Mouse (Mus musculus) neural tube, embryonic 15.5 days (tissue): ENCODE measurements around the gene Elavl1. TPM values are rescaled to one million over a fixed set of nuclear protein-coding genes. Genes with fewer than 3 reads are reported as not detected.
A peak's percentile ranks its signal among the peaks of the same experiment; 100 is the strongest.

ENCODE experiments used
- ATAC-seq: fragments of 200-750 bp; cut with Nextera tagmentation; 2 replicates; pipeline ENCODE4 v1.8.0; 2017; ENCODE audit warnings: mild to moderate bottlenecking, moderate TSS enrichment, moderate library complexity; ENCODE audit not compliant: low FRiP score
- H3K27ac ChIP-seq: fragments of 300-500 bp; sonication (generic); replicated peaks from 2 replicates; pipeline ENCODE4 v1.5.1; 2015; ENCODE audit warnings: mild to moderate bottlenecking, inconsistent platforms
- H3K27me3 ChIP-seq: fragments of 300-500 bp; sonication (generic); replicated peaks from 2 replicates; pipeline ENCODE4 v1.6.1; 2015; ENCODE audit warnings: inconsistent platforms
- H3K36me3 ChIP-seq: fragments of 300-500 bp; sonication (generic); 2 replicates; pipeline ENCODE4 v1.6.1; 2015; ENCODE audit warnings: inconsistent platforms
- H3K4me1 ChIP-seq: fragments of 300-500 bp; sonication (generic); 2 replicates; pipeline ENCODE4 v1.6.1; 2015; ENCODE audit warnings: inconsistent platforms
- H3K4me2 ChIP-seq: fragments of 300-500 bp; sonication (generic); 2 replicates; pipeline ENCODE4 v1.6.1; 2015; ENCODE audit warnings: inconsistent platforms, mild to moderate bottlenecking, moderate library complexity
- H3K4me3 ChIP-seq: fragments of 300-500 bp; sonication (generic); replicated peaks from 2 replicates; pipeline ENCODE4 v1.5.1; 2015; ENCODE audit warnings: mild to moderate bottlenecking, inconsistent platforms
- H3K9ac ChIP-seq: fragments of 300-500 bp; sonication (generic); replicated peaks from 2 replicates; pipeline ENCODE4 v1.6.1; 2015; ENCODE audit warnings: mild to moderate bottlenecking, inconsistent platforms
- H3K9me3 ChIP-seq: fragments of 300-500 bp; sonication (generic); replicated peaks from 2 replicates; pipeline ENCODE4 v1.6.1; 2016; ENCODE audit warnings: inconsistent platforms
- WGBS: fragments of 180-500 bp; shearing (Covaris S2); methylation state at CpG from one replicate; pipeline ENCODE4 v1.1.7; 2015; ENCODE audit warnings: mixed read lengths; 5-methylcytosine and 5-hydroxymethylcytosine counted together
- polyA plus RNA-seq: library from polyadenylated mRNA; unstranded; fragments of >200 nt; fragmentation: Nextera tagmentation; extraction: Ambion mirVana; gene quantifications from 2 replicates; pipeline ENCODE4 v1.2.1, GENCODE M21; 2015

The Elavl1 gene
- polyA plus RNA-seq, 1 experiment from 2014 or later: 92.5 TPM

DNA sequence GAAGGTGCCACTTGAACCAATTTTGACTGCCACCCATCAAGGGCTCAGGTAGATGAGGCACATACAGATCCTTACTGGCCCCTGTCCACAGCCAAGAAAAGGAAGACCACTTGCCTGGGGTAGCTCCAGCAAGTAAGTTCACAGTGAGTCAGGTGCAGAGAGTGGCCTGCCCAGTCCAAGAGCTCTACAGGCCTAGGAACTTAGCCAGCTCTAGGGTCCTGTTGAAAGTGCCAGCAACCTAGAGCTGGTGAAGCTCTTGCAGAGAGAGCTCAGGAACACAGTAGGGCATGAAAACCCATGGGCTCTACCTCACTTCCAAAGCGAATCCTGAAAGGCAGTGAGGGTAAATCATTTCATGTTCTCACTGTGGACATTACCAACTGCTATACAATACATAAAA lies 4.8 kb downstream of the Elavl1 start:
- H3K27ac ChIP-seq: no peak overlapping the region
- H3K27me3 ChIP-seq: no peaks in the 10 kb centered on the region
- peaks cover 16% of the 10 kb centered on the region for H3K36me3 ChIP-seq
- H3K4me2 ChIP-seq: no peak overlapping the region
- no peaks in the 10 kb centered on the region for H3K9me3 ChIP-seq
- no peak overlapping the region for H3K9ac ChIP-seq
- 100% methylated on average over 1 of the region's 1 CpGs for WGBS
- no peak for ATAC-seq
- no peak overlapping the region for H3K4me3 ChIP-seq
- peaks cover 44% of the 10 kb centered on the region for H3K4me1 ChIP-seq

GRCm38 (mm10) chr8:4319573-4319872 lies 5.7 kb downstream of the Elavl1 start:
- H3K9ac ChIP-seq: no peak overlapping the region
- H3K9me3 ChIP-seq: no peaks in the 10 kb centered on the region
- WGBS: 99% methylated on average over 11 of the region's 11 CpGs
- H3K27ac ChIP-seq: no peak overlapping the region
- peaks cover 44% of the 10 kb centered on the region for H3K4me1 ChIP-seq
- peaks cover 16% of the 10 kb centered on the region for H3K36me3 ChIP-seq
- ATAC-seq: no peak
- no peak overlapping the region for H3K4me3 ChIP-seq
- no peaks in the 10 kb centered on the region for H3K27me3 ChIP-seq
- H3K4me2 ChIP-seq: no peak overlapping the region

GRCm38 (mm10) chr8:4318796-4319572 lies 6.2 kb downstream of the Elavl1 start:
- 90% methylated on average over 2 of the region's 2 CpGs for WGBS
- H3K4me1 ChIP-seq: peaks cover 43% of the 10 kb centered on the region
- no peak overlapping the region for H3K27ac ChIP-seq
- no peak for ATAC-seq
- H3K9me3 ChIP-seq: no peaks in the 10 kb centered on the region
- peaks cover 16% of the 10 kb centered on the region for H3K36me3 ChIP-seq
- no peaks in the 10 kb centered on the region for H3K27me3 ChIP-seq
- H3K4me3 ChIP-seq: no peak overlapping the region
- H3K4me2 ChIP-seq: no peak overlapping the region
- no peak overlapping the region for H3K9ac ChIP-seq

GRCm38 (mm10) chr8:4318124-4318523 lies 7.1 kb downstream of the Elavl1 start:
- Histone ChIP-seq H3K9me3 (no peaks in the 10 kb centered on the region), H3K4me3 (no peak overlapping the region), H3K4me1 (peaks cover 34% of the 10 kb centered on the region), H3K36me3 (peaks cover 16% of the 10 kb centered on the region), H3K9ac (no peak overlapping the region), H3K27ac (no peak overlapping the region), H3K27me3 (no peaks in the 10 kb centered on the region), H3K4me2 (no peak overlapping the region)
- no peak for ATAC-seq
- whole genome bisulfite sequencing: 95% methylated on average over 5 of the region's 5 CpGs

GRCm38 (mm10) chr8:4314852-4315251 lies 10.4 kb downstream of the Elavl1 start:
- H3K9ac ChIP-seq: no peak overlapping the region
- H3K27me3 ChIP-seq: no peaks in the 10 kb centered on the region
- 93% methylated on average over 3 of the region's 3 CpGs for WGBS
- H3K4me3 ChIP-seq: no peak overlapping the region
- H3K36me3 ChIP-seq: peaks cover 23% of the 10 kb centered on the region
- H3K4me1 ChIP-seq: peaks cover 6% of the 10 kb centered on the region; the same call in 1 of the 2 replicates
- no peak overlapping the region for H3K27ac ChIP-seq
- H3K4me2 ChIP-seq: no peak overlapping the region
- no peak for ATAC-seq
- H3K9me3 ChIP-seq: no peaks in the 10 kb centered on the region

DNA sequence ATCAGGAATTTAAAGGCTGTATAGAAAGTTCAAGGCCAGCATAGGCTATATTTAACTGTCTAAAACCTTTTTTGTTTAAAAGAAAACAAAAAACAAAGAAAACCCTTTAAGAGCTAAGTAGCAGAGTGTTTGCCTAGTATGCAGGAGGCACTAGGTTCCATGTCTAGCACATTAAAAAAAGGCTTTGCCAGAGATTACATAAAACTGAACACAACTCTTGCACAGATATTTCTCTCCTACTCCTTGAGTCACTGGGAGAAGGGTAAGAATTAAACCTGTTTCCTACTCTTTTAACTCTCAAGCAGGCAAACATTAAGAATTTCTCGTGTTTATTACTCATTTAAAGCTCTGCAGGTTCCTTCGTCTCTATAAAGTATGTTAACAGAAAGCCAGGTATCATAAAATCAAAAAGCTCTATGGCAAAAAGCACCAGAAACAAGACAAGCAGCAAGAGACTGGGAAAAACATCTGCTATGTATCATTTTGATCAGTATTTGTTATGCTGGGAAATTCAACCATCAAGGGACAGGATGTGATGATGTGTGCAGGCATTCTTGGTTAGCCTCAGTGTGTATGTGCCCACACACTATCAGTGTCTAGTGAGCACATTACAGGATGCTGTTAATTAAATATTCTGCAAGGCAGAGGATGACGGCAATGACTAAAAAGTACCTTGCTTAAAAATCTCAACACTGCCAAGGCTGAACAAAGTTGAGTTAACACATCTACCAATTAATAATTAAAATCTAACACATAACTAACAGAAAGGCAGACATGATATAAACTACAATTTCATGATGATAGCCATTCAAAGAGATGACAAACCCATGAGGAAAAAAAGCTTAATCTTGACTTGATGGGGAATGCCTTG lies 11.7 kb downstream of the Elavl1 start:
- no peaks in the 10 kb centered on the region for H3K9me3 ChIP-seq
- WGBS: 79% methylated on average over 3 of the region's 3 CpGs
- peaks cover 34% of the 10 kb centered on the region for H3K36me3 ChIP-seq
- H3K27me3 ChIP-seq: no peaks in the 10 kb centered on the region
- H3K4me2 ChIP-seq: no peak overlapping the region
- ATAC-seq: no peak
- H3K4me1 ChIP-seq: no peaks in the 10 kb centered on the region
- no peak overlapping the region for H3K9ac ChIP-seq
- no peak overlapping the region for H3K27ac ChIP-seq
- H3K4me3 ChIP-seq: no peak overlapping the region

GRCm38 (mm10) chr8:4312104-4312503 lies 13.1 kb downstream of the Elavl1 start:
- H3K9ac ChIP-seq: no peak overlapping the region
- no peak overlapping the region for H3K4me2 ChIP-seq
- H3K4me3 ChIP-seq: no peak overlapping the region
- no peaks in the 10 kb centered on the region for H3K4me1 ChIP-seq
- H3K27ac ChIP-seq: no peak overlapping the region
- no peak for ATAC-seq
- peaks cover 37% of the 10 kb centered on the region for H3K36me3 ChIP-seq
- no peaks in the 10 kb centered on the region for H3K27me3 ChIP-seq
- no peaks in the 10 kb centered on the region for H3K9me3 ChIP-seq

DNA sequence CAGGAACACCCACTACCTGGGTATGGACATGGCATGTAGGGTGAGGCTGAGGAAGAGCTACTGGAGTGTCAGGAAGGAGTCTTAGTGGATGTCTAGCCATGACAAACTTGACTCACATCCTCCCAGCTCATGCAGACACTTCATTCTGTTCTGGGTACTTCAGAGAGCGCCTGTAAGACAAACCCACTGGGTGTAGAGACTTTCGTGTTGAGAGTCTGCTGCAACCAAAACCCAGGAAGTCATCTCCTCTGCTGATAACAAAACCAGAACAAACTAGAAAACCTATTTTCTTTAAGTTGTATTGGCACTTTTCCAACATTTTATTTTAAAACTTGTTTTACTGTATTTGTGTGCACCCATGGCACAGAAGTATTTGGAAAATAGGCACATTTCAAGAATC lies 19.4 kb downstream of the Elavl1 start:
- no peaks in the 10 kb centered on the region for H3K27me3 ChIP-seq
- peaks cover 82% of the 10 kb centered on the region for H3K36me3 ChIP-seq
- H3K4me2 ChIP-seq: no peak overlapping the region
- no peak overlapping the region for H3K4me3 ChIP-seq
- 92% methylated on average over 2 of the region's 2 CpGs for WGBS
- no peak overlapping the region for H3K27ac ChIP-seq
- no peak for ATAC-seq
- H3K9ac ChIP-seq: no peak overlapping the region
- no peaks in the 10 kb centered on the region for H3K4me1 ChIP-seq
- no peaks in the 10 kb centered on the region for H3K9me3 ChIP-seq

- Histone ChIP-seq H3K27ac (no peak overlapping the region), H3K36me3 (peaks cover 81% of the 10 kb centered on the region), H3K4me3 (no peak overlapping the region), H3K4me2 (no peak overlapping the region), H3K27me3 (no peaks in the 10 kb centered on the region), H3K9ac (no peak overlapping the region), H3K4me1 (no peaks in the 10 kb centered on the region), H3K9me3 (no peaks in the 10 kb centered on the region)
- WGBS: 83% methylated on average over 3 of the region's 3 CpGs
- no peak for ATAC-seq
These were observed 21.1 kb downstream of the Elavl1 start for GRCm38 (mm10) chr8:4304124-4304547.

DNA sequence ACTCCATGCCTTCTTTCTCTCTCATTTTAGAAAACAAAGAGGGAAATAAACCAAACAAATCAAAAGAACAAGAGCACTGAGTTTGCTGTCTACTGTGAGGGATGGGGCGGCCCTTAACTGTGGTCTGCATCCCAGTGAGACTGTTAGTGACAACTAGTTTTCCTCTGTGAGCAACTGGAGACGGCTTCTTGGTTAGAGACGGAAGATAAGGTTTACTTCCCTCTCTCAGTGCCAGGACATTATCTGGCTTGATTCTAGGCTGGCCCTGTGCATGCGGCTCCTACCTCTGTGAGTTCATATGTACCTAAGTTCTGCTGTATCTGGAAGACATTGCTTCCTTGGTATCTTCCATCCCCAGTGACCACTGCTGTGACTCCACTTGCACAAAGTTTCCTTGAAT lies 27.4 kb downstream of the Elavl1 start:
- Histone ChIP-seq H3K4me1 (no peaks in the 10 kb centered on the region), H3K27ac (no peak overlapping the region), H3K27me3 (no peaks in the 10 kb centered on the region), H3K36me3 (peaks cover 89% of the 10 kb centered on the region), H3K4me3 (no peak overlapping the region), H3K4me2 (no peak overlapping the region), H3K9me3 (no peaks in the 10 kb centered on the region), H3K9ac (no peak overlapping the region)
- WGBS: 97% methylated on average over 4 of the region's 4 CpGs
- ATAC-seq: no peak

DNA sequence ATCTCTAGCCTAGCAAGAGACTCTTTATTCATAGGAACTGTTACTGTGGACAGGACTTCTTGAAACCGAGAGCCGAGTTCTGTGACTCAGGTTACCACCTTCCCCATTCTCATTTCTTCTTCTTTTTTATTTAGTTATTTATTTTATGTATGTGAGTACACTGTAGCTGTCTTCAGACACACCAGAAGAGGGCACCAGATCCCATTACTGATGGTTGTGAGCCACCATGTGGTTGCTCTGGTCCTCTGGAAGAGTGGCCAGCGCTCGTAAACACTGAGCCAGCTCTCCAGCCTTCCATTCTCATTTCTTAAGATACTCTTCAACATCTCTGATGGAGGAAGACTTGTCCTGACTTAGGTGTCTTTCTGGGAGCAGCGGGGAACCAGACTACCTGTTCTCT lies 32.5 kb downstream of the Elavl1 start:
- H3K36me3 ChIP-seq: peaks cover 82% of the 10 kb centered on the region
- no peak overlapping the region for H3K4me2 ChIP-seq
- 89% methylated on average over 5 of the region's 5 CpGs for WGBS
- ATAC-seq: no peak
- no peak overlapping the region for H3K4me3 ChIP-seq
- H3K4me1 ChIP-seq: no peaks in the 10 kb centered on the region
- no peaks in the 10 kb centered on the region for H3K27me3 ChIP-seq
- H3K9ac ChIP-seq: no peak overlapping the region
- no peaks in the 10 kb centered on the region for H3K9me3 ChIP-seq
- no peak overlapping the region for H3K27ac ChIP-seq

- H3K27me3 ChIP-seq: no peaks in the 10 kb centered on the region
- H3K9ac ChIP-seq: peak overlapping the region; percentile 65
- peak overlapping the region; percentile 64 for H3K4me2 ChIP-seq
- WGBS: 25% methylated on average over 9 of the region's 9 CpGs
- H3K4me3 ChIP-seq: peak overlapping the region; percentile 67
- ATAC-seq: no peak; the same call in none of the 2 replicates
- H3K4me1 ChIP-seq: peaks cover 14% of the 10 kb centered on the region
- H3K9me3 ChIP-seq: no peaks in the 10 kb centered on the region
- H3K36me3 ChIP-seq: peaks cover 23% of the 10 kb centered on the region
- peak overlapping the region; percentile 83 for H3K27ac ChIP-seq
These were observed 49.1 kb downstream of the Elavl1 start for GRCm38 (mm10) chr8:4276111-4276465.
